Mouse (Mus musculus): ENCODE data around the gene Plxnc1. TPM values are rescaled to one million over a fixed set of nuclear protein-coding genes. Genes with fewer than 3 reads are reported as not detected.

The Plxnc1 gene
- polyA plus RNA-seq, 2 experiments: 2.0 to 2.1 TPM

DNA sequence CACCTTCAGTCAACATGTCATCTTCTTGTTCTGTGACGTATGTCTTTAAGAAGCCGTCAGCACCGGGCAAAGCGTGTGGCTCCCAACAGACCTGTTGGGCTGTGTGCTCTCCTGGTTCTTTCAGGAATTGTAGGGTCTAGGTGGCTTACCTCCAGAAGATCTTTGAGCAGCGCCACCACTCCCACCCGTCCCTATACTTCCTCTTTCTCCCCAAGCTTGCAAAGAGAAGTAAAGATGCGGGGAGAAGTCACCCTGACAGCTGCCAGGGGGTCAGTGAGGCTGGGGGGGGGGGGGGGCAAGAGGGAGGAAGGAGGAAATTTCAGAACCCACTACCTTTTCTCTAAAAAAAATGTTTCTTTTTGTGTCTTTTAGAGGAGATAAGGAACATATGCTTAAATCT lies 22.2 kb upstream of the Plxnc1 start:
- Histone ChIP-seq H3K9ac (replicated peaks) (no peak overlapping the region), H3K4me2 (ENCODE audit: low read depth) (no peak overlapping the region), H3K4me3 (ENCODE audit: insufficient read depth in 1 of 2, low read depth in 2 of 2, low read length in 2 of 2) (no peak overlapping the region), H3K27ac (no peak overlapping the region), H3K9me3 (ENCODE audit: control insufficient read depth, low read length) (no peaks in the 10 kb centered on the region), H3K27me3 (ENCODE audit: control insufficient read depth, insufficient read depth, low read length) (no peaks in the 10 kb centered on the region), H3K4me1 (replicated peaks; ENCODE audit: control insufficient read depth in 2 of 2, insufficient read depth in 2 of 2, low read length in 1 of 2) (0 out of 4 replicates have a peak, but pooled peaks cover 0 to 3% of the 10 kb centered on the region in 2 experiments), H3K36me3 (replicated peaks; ENCODE audit: control insufficient read depth, insufficient read depth, low read depth) (no peaks in the 10 kb centered on the region)
- 46% methylated on average over 7 of the region's 7 CpGs for WGBS (ENCODE audit: insufficient replicate concordance)
- DNase-seq (ENCODE audit: low read depth in 3 of 3, low spot score in 3 of 3): no peak
- no peak for TF ChIP-seq EP300 (IDR thresholded peaks at IDR 0.05; ENCODE audit: low read depth)
- ATAC-seq (ENCODE audit: insufficient read depth): no peak

GRCm38 (mm10) chr10:94965093-94965492 lies 20.5 kb upstream of the Plxnc1 start:
- TF ChIP-seq CTCF (IDR thresholded peaks at IDR 0.05; ENCODE audit: low read depth) (peak; percentile 84), EP300 (IDR thresholded peaks at IDR 0.05; ENCODE audit: low read depth) (no peak)
- DNase-seq (ENCODE audit: low read depth in 3 of 3, low spot score in 3 of 3): no peak
- Histone ChIP-seq H3K27ac (no peak overlapping the region), H3K36me3 (replicated peaks; ENCODE audit: control insufficient read depth, insufficient read depth, low read depth) (no peaks in the 10 kb centered on the region), H3K4me2 (ENCODE audit: low read depth) (no peak overlapping the region), H3K27me3 (ENCODE audit: control insufficient read depth, insufficient read depth, low read length) (no peaks in the 10 kb centered on the region), H3K9me3 (ENCODE audit: control insufficient read depth, low read length) (no peaks in the 10 kb centered on the region), H3K4me1 (replicated peaks; ENCODE audit: control insufficient read depth in 2 of 2, insufficient read depth in 2 of 2, low read length in 1 of 2) (0 out of 4 replicates have a peak, but pooled peaks cover 0 to 3% of the 10 kb centered on the region in 2 experiments), H3K9ac (replicated peaks) (no peak overlapping the region), H3K4me3 (ENCODE audit: insufficient read depth in 1 of 2, low read depth in 2 of 2, low read length in 2 of 2) (no peak overlapping the region)
- no peak for ATAC-seq (ENCODE audit: insufficient read depth)
- WGBS (ENCODE audit: insufficient replicate concordance): 70% methylated on average over 3 of the region's 3 CpGs

DNA sequence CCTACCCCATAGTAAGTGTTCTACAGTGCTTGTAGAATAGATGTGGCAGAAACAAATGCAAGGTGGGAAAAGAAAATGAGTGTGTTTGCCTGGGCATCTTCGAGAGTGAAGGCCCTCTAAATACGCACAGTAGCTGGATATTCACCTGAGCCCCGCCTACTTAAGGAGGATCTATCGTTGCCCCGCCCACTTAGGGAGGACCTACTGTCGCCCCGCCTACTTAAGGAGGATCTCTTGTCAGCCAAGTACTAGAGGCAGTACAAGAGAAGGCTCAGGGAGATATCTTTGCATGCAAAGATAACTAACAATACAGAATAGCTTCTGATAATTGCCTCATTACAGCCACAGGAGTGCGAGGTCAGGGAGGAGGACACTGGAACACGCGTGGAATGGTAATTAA lies 17.4 kb upstream of the Plxnc1 start:
- WGBS (ENCODE audit: insufficient replicate concordance): 62% methylated on average over 10 of the region's 10 CpGs
- no peaks in the 10 kb centered on the region for H3K36me3 ChIP-seq (replicated peaks; ENCODE audit: control insufficient read depth, insufficient read depth, low read depth)
- no peaks in the 10 kb centered on the region; a peak in 1 of 4 replicates for H3K4me1 ChIP-seq (replicated peaks; ENCODE audit: control insufficient read depth in 2 of 2, insufficient read depth in 2 of 2, low read length in 1 of 2)
- H3K27me3 ChIP-seq (ENCODE audit: control insufficient read depth, insufficient read depth, low read length): no peaks in the 10 kb centered on the region
- H3K4me2 ChIP-seq (ENCODE audit: low read depth): no peak overlapping the region
- no peak overlapping the region for H3K27ac ChIP-seq
- TF ChIP-seq EP300 (IDR thresholded peaks at IDR 0.05; ENCODE audit: low read depth) (no peak), CTCF (IDR thresholded peaks at IDR 0.05; ENCODE audit: low read depth) (no peak)
- DNase-seq (ENCODE audit: low read depth in 3 of 3, low spot score in 3 of 3) (no peak), ATAC-seq (ENCODE audit: insufficient read depth) (no peak; the same call in 1 of the 2 replicates)
- no peaks in the 10 kb centered on the region for H3K9me3 ChIP-seq (ENCODE audit: control insufficient read depth, low read length)
- H3K4me3 ChIP-seq (ENCODE audit: insufficient read depth in 1 of 2, low read depth in 2 of 2, low read length in 2 of 2): no peak overlapping the region
- H3K9ac ChIP-seq (replicated peaks): no peak overlapping the region

DNA sequence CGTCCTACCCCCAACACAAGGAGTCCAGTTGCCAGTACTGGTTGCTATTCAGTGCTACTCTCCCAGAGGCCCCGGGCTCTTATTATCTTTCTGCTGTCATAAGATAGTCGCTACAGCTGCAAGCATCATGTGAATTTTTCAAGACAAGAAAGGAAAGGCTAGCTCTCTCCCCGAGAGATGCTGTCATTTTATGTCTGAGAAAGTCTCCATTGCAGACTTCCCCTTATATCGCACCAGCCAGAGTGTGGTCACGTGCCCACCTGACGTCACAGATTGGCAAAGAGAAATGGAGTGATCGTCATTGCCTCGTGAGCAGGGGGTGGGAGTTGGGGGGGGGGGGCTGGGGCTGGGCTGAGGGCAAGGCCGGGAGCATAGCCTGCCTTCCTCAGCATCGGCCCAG lies 16.6 kb upstream of the Plxnc1 start:
- Histone ChIP-seq H3K27ac (no peak overlapping the region), H3K4me1 (replicated peaks; ENCODE audit: control insufficient read depth in 2 of 2, insufficient read depth in 2 of 2, low read length in 1 of 2) (no peaks in the 10 kb centered on the region; a peak in 1 of 4 replicates), H3K27me3 (ENCODE audit: control insufficient read depth, insufficient read depth, low read length) (no peaks in the 10 kb centered on the region), H3K4me3 (ENCODE audit: insufficient read depth in 1 of 2, low read depth in 2 of 2, low read length in 2 of 2) (no peak overlapping the region), H3K9ac (replicated peaks) (no peak overlapping the region), H3K9me3 (ENCODE audit: control insufficient read depth, low read length) (no peaks in the 10 kb centered on the region), H3K36me3 (replicated peaks; ENCODE audit: control insufficient read depth, insufficient read depth, low read depth) (no peaks in the 10 kb centered on the region), H3K4me2 (ENCODE audit: low read depth) (no peak overlapping the region)
- no peak for ATAC-seq (ENCODE audit: insufficient read depth)
- no peak for DNase-seq (ENCODE audit: low read depth in 3 of 3, low spot score in 3 of 3)
- WGBS (ENCODE audit: insufficient replicate concordance): 28% methylated on average over 11 of the region's 11 CpGs
- TF ChIP-seq CTCF (IDR thresholded peaks at IDR 0.05; ENCODE audit: low read depth): no peak
- TF ChIP-seq EP300 (IDR thresholded peaks at IDR 0.05; ENCODE audit: low read depth): no peak

DNA sequence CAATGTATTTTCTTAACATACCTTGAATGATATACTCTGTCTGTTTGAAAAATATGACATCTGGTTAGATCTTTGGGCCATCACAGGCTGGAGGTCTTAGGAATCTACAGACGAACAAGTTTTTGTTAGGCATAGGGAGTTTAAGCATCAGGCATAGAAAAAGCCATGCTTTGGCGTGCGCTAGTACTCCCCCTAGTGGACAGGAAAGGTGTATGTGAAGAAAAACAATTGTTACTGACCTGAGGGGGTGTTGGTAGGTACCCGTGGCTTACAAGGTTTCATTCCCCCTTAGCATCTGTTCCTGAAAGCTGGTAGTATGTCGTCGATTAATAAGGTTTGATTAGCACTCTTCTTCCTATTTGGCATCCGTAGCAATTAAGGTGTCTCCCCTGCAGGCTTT lies 13.7 kb upstream of the Plxnc1 start:
- TF ChIP-seq EP300 (IDR thresholded peaks at IDR 0.05; ENCODE audit: low read depth) (no peak), CTCF (IDR thresholded peaks at IDR 0.05; ENCODE audit: low read depth) (peak; percentile 91)
- ATAC-seq (ENCODE audit: insufficient read depth) (no peak), DNase-seq (ENCODE audit: low read depth in 3 of 3, low spot score in 3 of 3) (no peak)
- Histone ChIP-seq H3K27ac (no peak overlapping the region), H3K36me3 (replicated peaks; ENCODE audit: control insufficient read depth, insufficient read depth, low read depth) (no peaks in the 10 kb centered on the region), H3K27me3 (ENCODE audit: control insufficient read depth, insufficient read depth, low read length) (no peaks in the 10 kb centered on the region), H3K4me2 (ENCODE audit: low read depth) (no peak overlapping the region), H3K4me1 (replicated peaks; ENCODE audit: control insufficient read depth in 2 of 2, insufficient read depth in 2 of 2, low read length in 1 of 2) (no peaks in the 10 kb centered on the region; a peak in 1 of 4 replicates), H3K4me3 (ENCODE audit: insufficient read depth in 1 of 2, low read depth in 2 of 2, low read length in 2 of 2) (no peak overlapping the region), H3K9me3 (ENCODE audit: control insufficient read depth, low read length) (no peaks in the 10 kb centered on the region), H3K9ac (replicated peaks) (no peak overlapping the region)
- 8% methylated on average over 7 of the region's 7 CpGs for WGBS (ENCODE audit: insufficient replicate concordance)

All from liver, embryonic 14.5 days (tissue).